Mouse (Mus musculus): ENCODE results near the gene Rwdd2b.

- TF ChIP-seq MEF2A (IDR thresholded peaks at IDR 0.05; ENCODE audit: borderline replicate concordance, low read depth, low read length) = no peak
- no peak for TF ChIP-seq ZKSCAN1 (IDR thresholded peaks at IDR 0.05; ENCODE audit: borderline replicate concordance, low read depth, low read length)
- no peak for TF ChIP-seq CTCF (conservative IDR thresholded peaks at IDR 0.05 in 1 of 2, IDR thresholded peaks at IDR 0.05 in 1 of 2; ENCODE audit: low read depth in 2 of 2, low read length in 2 of 2)
- no peak for TF ChIP-seq ZNF384 (IDR thresholded peaks at IDR 0.05; ENCODE audit: low read depth, low read length)
- peak; percentile 49 for TF ChIP-seq POLR2A (IDR thresholded peaks at IDR 0.05; ENCODE audit: low read depth, low read length)
- TF ChIP-seq SIN3A (IDR thresholded peaks at IDR 0.05; ENCODE audit: low read length) = no peak
Measured at GRCm38 (mm10) chr16:87438697-87439096, 1.7 kb downstream of the Rwdd2b start.

Data from CH12.LX (cell line).